ENCODE assay signal across 30 mouse cellular contexts in genomic region chr10:119917995-119918394, GRCm38 (mm10).
DNase-seq lines count a peak whose midpoint lies in the region; ATAC-seq and TF ChIP-seq lines count a peak whose summit lies in the region.
"Had no signal": no experiment of that assay in that cellular context is flagged by ENCODE, and none has a peak within 500 bp of the region (broad histone marks: within the 10 kb centered on the region; RNA-seq: fewer than 3 reads in every experiment).

No protein-coding gene starts in this region.

- H3K4me2 ChIP-seq in hindbrain, embryonic 15.5 days = no peak overlapping the region
- no peak overlapping the region for H3K4me2 ChIP-seq in hindbrain, embryonic 11.5 days (replicated peaks; ENCODE audit: low read depth, low read length)
- 0 out of 2 replicates have a peak overlapping the region, but pooled peaks have one; percentile 3 for H3K4me2 ChIP-seq in neural tube, embryonic 13.5 days
- no peak overlapping the region for H3K4me2 ChIP-seq in midbrain, postnatal 0 days (ENCODE audit: low read depth, low read length, poor library complexity, severe bottlenecking)
- H3K4me2 ChIP-seq: limb, embryonic 15.5 days; liver, embryonic 13.5 days had no signal

- no peaks in the 10 kb centered on the region for H3K36me3 ChIP-seq in hindbrain, embryonic 15.5 days
- no peaks in the 10 kb centered on the region for H3K36me3 ChIP-seq in hindbrain, embryonic 11.5 days (ENCODE audit: control insufficient read depth, insufficient read depth, low read length)
- H3K36me3 ChIP-seq in neural tube, embryonic 13.5 days = no peaks in the 10 kb centered on the region
- no peaks in the 10 kb centered on the region for H3K36me3 ChIP-seq in midbrain, postnatal 0 days (ENCODE audit: insufficient read depth, low read length)
- H3K36me3 ChIP-seq: limb, embryonic 10.5 days; limb, embryonic 15.5 days; liver, embryonic 13.5 days had no signal

- ATAC-seq in hindbrain, embryonic 15.5 days (ENCODE audit: low FRiP score, low read depth) = 0 out of 2 replicates have a peak, but pooled peaks have one; percentile 23
- ATAC-seq in hindbrain, embryonic 11.5 days (ENCODE audit: low FRiP score) = no peak
- ATAC-seq in neural tube, embryonic 13.5 days (ENCODE audit: low read depth) = 0 out of 2 replicates have a peak, but pooled peaks have one; percentile 40
- ATAC-seq in midbrain, postnatal 0 days (ENCODE audit: low FRiP score) = no peak
- ATAC-seq: activated CD4-positive, CD25-positive, alpha-beta regulatory T cell, adult 4 months; forebrain, embryonic 16.5 days; intestine, embryonic 16.5 days; lung, postnatal 0 days had no signal

- TF ChIP-seq CTCF in midbrain, postnatal 0 days (IDR thresholded peaks at IDR 0.05) = no peak

- H3K9ac ChIP-seq in hindbrain, embryonic 15.5 days = no peak overlapping the region
- H3K9ac ChIP-seq in hindbrain, embryonic 11.5 days (ENCODE audit: low read depth, low read length) = no peak overlapping the region
- H3K9ac ChIP-seq in neural tube, embryonic 13.5 days = 0 out of 2 replicates have a peak overlapping the region, but pooled peaks have one; percentile 17
- H3K9ac ChIP-seq in midbrain, postnatal 0 days (replicated peaks; ENCODE audit: low read length, poor library complexity, severe bottlenecking) = no peak overlapping the region
- H3K9ac ChIP-seq: limb, embryonic 15.5 days; liver, embryonic 13.5 days had no signal

- H3K27me3 ChIP-seq in hindbrain, embryonic 15.5 days = no peaks in the 10 kb centered on the region
- H3K27me3 ChIP-seq in hindbrain, embryonic 11.5 days (ENCODE audit: control insufficient read depth, insufficient read depth, low read length) = no peaks in the 10 kb centered on the region
- no peaks in the 10 kb centered on the region for H3K27me3 ChIP-seq in neural tube, embryonic 13.5 days
- H3K27me3 ChIP-seq in midbrain, postnatal 0 days (ENCODE audit: insufficient read depth, low read length) = no peaks in the 10 kb centered on the region
- H3K27me3 ChIP-seq: limb, embryonic 15.5 days; liver, embryonic 13.5 days had no signal

- no peaks in the 10 kb centered on the region for H3K9me3 ChIP-seq in hindbrain, embryonic 15.5 days
- H3K9me3 ChIP-seq in hindbrain, embryonic 11.5 days (ENCODE audit: control insufficient read depth, low read length) = no peaks in the 10 kb centered on the region
- H3K9me3 ChIP-seq in neural tube, embryonic 13.5 days = no peaks in the 10 kb centered on the region
- no peaks in the 10 kb centered on the region for H3K9me3 ChIP-seq in midbrain, postnatal 0 days (ENCODE audit: low read length)
- H3K9me3 ChIP-seq: limb, embryonic 10.5 days; limb, embryonic 15.5 days; liver, embryonic 13.5 days had no signal

- no peak overlapping the region for H3K4me3 ChIP-seq in hindbrain, embryonic 15.5 days
- H3K4me3 ChIP-seq in hindbrain, embryonic 11.5 days (ENCODE audit: low read depth, low read length) = no peak overlapping the region
- no peak overlapping the region for H3K4me3 ChIP-seq in neural tube, embryonic 13.5 days
- H3K4me3 ChIP-seq in midbrain, postnatal 0 days (ENCODE audit: low read depth, low read length) = no peak overlapping the region
- H3K4me3 ChIP-seq: erythroblast, embryonic 14.5 days; gastrocnemius, adult 2 months; limb, embryonic 10.5 days; limb, embryonic 15.5 days; liver, embryonic 13.5 days had no signal

- no peak overlapping the region for H3K27ac ChIP-seq in hindbrain, embryonic 15.5 days (replicated peaks)
- H3K27ac ChIP-seq in hindbrain, embryonic 11.5 days (ENCODE audit: low read depth, low read length) = no peak overlapping the region
- peak overlapping the region; percentile 52 for H3K27ac ChIP-seq in neural tube, embryonic 13.5 days (replicated peaks)
- H3K27ac ChIP-seq in midbrain, postnatal 0 days (ENCODE audit: low read depth, low read length) = no peak overlapping the region
- H3K27ac ChIP-seq: gastrocnemius, adult 2 months; kidney, postnatal 0 days; limb, embryonic 10.5 days; limb, embryonic 15.5 days; liver, embryonic 13.5 days; macrophage; stomach, postnatal 0 days had no signal

- DNase-seq in hindbrain, embryonic 11.5 days (ENCODE audit: low spot score) = no peak
- no peak for DNase-seq in neural tube, embryonic 10.5 days (ENCODE audit: extremely low spot score, low spot score)
- DNase-seq in midbrain, postnatal 0 days (ENCODE audit: low spot score) = peak; percentile 37
- no peak for DNase-seq in c-Kit-positive CD71-positive TER-119-positive erythroid progenitor cells, embryonic 14.5 days (ENCODE audit: low spot score)
- no peak for DNase-seq in adrenal gland, adult 2 months
- DNase-seq: adrenal gland, adult 8-10 months; B cell, adult 2 months; cerebellum, adult 18-20 months; gastrocnemius, adult 2 months; heart, postnatal 14 days; kidney, adult 8-10 months; kidney, postnatal 4 days; liver, embryonic 13.5 days; lung, adult 18-20 months; right cerebral cortex, adult 18-20 months; spleen, adult 18-20 months; thymus, adult 18-20 months; thymus, postnatal 25 days had no signal

- peaks cover 9% of the 10 kb centered on the region; the same call in 1 of the 2 replicates for H3K4me1 ChIP-seq in hindbrain, embryonic 15.5 days (replicated peaks)
- no peaks in the 10 kb centered on the region for H3K4me1 ChIP-seq in hindbrain, embryonic 11.5 days (replicated peaks; ENCODE audit: control insufficient read depth, insufficient read depth, low read length)
- peaks cover 11% of the 10 kb centered on the region for H3K4me1 ChIP-seq in neural tube, embryonic 13.5 days (replicated peaks)
- 0 out of 2 replicates have a peak, but pooled peaks cover 2% of the 10 kb centered on the region for H3K4me1 ChIP-seq in midbrain, postnatal 0 days (ENCODE audit: insufficient read depth, low read length)
- H3K4me1 ChIP-seq: limb, embryonic 10.5 days; limb, embryonic 15.5 days; liver, embryonic 13.5 days had no signal

- WGBS in hindbrain, embryonic 15.5 days = 66% methylated on average over 9 of the region's 9 CpGs
- 87% methylated on average over 9 of the region's 9 CpGs for WGBS in hindbrain, embryonic 11.5 days
- WGBS in neural tube, embryonic 13.5 days = 57% methylated on average over 9 of the region's 9 CpGs
- WGBS in midbrain, postnatal 0 days = 71% methylated on average over 9 of the region's 9 CpGs

Comparison
In these comparisons a context has a peak if more than half of its experiments do, and no peak if none do; other contexts are left out.
1. ATAC-seq: peak in hindbrain, embryonic 15.5 days (single experiment) and neural tube, embryonic 13.5 days (single experiment); none in hindbrain, embryonic 11.5 days (single experiment) and midbrain, postnatal 0 days (single experiment).